Mouse (Mus musculus) c-Kit-positive CD71-positive TER-119-negative erythroid progenitor cells, embryonic 14.5 days (primary cell): ENCODE measurements around the gene Runx2.

ENCODE experiments used
- DNase-seq: peaks from one replicate; pipeline ENCODE4 v3.0.0-alpha.2; 2013; ENCODE audit warnings: low read depth

The Runx2 gene

DNA sequence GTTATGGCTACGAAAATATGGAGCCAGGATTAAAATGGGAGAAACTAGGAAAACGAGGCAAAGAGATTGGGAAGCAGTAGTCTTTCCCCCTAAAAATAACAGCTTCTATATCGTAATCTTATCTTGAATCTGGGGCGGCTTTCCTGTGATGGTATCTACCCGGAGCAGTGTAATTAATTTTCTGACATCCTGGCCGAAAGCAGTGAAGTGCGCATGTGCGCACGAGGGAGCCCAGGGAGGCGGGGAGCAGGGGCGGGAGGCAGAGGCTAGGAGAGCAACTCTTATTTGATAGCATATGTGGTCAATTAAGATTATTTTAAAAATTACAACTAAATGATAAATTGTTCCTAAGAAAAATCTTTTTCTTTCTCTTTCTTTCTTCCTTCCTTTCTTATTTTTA is 195.9 kb downstream of the Runx2 start:
- no peak for DNase-seq

DNA sequence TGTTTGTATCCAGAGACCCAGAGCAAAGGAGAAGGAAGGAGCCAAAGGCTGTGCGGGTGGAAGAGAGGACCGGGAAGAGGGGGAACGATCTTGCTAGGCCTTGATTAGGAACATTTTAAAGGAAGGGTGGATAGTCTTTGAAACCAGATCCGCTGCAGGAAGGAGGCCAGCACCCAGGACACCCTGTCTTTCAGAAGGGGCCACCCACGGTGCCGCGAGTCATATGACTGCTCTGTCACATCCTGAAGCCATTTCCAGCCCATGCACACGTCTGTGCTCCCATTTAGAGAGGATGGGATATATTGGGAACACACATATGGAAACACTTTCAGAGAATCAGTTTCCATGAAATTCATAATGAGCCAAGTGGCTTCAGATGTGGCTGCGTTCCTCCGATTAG is 196.4 kb downstream of the Runx2 start:
- no peak for DNase-seq

DNA sequence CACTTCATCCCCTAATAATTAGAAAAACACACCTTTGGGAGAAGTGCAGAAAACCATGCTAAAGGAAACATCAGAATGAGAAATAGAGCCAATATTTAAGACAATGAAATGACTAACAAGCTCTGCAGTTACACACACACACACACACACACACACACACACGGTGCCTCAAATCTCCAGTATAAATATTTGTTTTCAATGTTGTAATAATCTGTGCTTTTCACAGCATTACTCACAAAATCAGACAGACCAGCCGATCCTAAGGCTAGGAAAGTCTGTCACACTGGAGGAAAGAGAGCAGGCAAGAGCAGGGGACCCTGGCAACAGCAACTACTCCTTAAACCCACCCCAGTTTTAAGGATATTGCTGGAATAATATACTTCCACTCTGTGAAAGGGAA is 196.9 kb downstream of the Runx2 start:
- no peak for DNase-seq

DNA sequence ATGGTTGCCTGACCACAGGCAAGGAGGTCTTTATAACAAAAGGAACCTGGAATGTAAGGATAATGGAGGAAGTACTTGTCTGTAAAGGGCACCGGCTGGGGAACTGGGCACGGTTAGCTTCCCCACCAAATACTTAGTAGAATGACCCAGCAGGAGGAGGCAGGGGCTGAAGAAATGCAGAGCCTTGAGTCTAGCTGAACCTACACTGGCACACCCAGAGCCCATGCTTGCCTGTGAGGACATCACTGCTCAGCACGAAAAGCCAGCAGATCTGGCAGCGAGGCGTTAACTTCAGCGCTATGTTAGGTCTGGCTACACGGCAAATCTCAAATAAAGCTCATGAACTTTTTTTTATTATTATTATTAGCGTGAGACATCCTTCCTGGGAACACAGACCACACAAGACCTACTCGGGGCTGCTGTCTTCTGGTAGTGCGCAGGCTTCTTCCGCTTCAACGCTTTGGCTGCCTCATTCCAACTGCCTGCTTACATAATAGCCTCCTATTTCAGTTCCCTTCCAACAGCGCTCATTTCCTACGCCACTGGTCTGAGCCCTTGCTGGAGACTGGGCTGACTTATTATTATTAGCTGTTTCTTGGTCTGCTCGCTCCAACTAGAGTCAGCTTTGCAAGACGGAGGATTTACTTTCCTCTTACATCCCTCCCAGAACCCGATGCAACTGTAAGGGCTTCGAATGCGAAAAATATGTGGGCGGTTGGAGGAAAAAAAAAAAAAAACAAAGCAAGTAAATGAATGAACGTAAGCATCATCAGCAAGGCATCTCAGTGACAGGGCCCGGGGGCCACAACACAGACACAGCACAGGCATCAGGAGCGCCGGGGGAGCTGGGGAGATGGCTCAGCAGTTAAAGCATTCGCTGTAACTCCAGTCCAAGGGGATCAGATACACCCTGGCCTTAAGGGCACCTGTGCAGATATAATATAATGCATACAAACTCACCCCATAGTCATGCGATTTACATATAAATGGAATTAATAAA is 200.6 kb downstream of the Runx2 start:
- no peak for DNase-seq

DNA sequence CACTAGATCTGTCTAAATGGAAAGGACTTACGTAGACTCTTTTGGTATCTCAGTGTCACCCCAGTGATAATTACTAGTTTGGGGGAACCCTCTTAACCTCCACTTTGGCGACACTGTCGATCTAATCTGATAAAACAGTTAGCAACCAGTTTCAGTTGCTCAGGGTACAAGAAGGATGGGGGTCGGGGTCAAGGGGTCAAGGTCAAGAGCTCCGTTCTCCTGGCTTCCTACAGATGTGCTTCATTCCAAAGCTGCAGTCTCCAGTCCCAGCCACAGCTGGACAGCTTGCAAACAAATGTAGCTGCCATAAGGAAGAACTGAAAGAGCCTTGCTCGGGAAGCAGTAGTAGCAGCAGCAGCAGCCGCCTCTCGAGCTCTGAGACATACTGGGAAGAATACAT is 202.0 kb downstream of the Runx2 start:
- DNase-seq = no peak

DNA sequence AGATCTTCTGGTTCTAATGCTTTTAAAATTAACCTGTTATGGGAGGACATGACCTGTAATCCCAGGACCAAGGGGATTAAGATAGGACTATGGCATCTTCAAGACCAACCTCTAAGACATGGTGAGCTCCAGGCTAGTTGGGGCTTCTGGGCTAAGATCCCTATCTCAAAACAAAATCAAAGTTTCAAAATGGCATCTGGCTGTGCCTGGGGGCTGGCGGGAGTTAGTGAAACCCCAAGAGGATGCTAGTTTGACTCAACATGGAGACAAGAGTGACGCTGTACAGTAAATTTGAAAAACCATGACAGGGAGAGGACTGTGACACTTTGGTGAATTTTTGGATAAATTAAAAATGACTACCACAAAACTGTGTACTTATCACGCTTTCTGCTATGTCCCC is 202.6 kb downstream of the Runx2 start:
- no peak for DNase-seq

DNA sequence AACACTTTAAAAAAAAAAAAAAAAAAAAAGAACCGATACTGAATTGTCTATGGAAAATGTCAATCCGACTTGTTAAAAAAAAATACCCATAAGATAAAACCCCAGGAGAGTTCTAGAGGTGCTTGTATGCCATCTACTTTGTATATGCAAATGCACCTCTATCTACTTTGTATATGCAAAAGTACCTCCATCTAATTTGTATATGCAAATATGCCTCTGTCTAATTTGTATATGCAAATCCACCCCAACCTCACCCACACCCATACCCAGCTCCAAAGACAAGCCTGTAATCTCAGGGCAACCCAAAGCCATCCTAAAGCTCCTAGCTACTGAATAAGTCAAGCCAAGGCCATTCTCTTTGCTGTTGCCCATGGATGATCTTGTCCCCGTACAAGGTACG is 203.1 kb downstream of the Runx2 start:
- DNase-seq = no peak

DNA sequence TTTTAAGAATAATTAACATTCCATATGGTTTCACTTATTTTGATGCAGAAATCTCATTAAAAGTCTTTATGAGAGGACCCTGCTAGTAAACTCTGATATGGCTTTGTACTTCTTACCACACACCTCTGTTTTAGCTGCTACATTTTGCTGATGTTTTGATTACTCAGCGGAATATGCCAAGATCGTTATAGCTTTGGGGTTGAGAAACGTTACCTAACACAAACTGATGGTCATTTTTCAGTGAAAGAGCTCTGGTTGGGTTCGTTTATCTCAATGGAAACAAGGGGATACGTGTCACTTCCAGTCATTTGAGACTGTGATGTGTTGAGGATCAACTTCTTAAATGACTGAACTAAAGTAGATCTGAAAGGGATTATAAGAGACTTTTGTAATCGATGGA is 203.8 kb downstream of the Runx2 start:
- no peak for DNase-seq

DNA sequence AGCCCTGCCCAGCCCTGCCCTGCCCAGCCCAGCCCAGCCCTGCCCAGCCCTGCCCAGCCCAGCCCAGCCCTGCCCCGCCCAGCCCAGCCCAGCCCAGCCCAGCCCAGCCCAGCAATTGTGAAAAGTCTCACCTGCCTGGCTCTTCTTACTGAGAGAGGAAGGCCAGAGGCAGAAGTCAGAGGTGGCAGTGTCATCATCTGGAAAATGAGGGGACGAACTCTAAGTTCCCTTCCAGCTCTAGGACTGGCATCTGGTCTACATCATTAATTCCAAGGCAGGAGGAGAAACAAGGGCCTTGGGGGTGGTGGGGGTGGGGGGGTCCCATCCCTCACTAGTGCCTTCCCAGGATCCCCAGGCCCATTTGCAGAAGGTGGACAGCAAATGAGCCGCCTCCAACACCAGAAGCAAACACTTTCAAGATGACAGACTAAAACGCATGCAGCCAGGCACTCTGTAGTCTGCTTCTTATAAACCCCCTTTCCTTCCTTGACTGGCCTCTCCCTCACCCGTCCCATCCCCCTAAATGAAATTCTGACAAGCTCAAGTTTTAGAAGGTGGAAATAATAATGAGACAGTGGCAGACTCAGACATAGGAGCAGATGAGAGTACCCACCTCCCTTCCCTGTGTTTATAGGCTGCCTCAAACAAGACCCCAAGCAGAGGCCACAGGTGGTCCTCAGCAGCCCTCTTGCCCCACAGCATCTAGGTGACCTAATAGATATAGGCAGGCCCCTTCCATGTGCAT is 204.5 kb downstream of the Runx2 start:
- DNase-seq = no peak

DNA sequence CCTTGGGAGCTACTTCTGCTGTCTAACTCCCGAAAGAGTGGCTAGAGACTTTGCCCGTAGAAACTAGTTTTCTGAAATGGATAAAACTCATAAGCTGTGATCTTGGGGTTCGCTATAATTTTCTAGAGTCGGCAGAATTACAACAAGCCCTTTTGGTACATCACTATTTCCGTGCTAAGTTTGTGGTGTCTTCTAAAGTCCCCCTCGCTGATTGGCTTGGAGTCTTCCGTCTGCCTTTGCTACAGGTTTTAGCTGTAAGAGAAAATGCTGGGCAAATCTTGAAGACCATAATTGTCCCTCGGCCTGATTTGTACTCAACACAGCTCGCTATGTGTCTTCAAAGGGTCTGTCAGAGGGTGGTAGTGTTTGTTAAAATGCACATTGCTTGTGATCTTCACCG is 205.2 kb downstream of the Runx2 start:
- no peak for DNase-seq

DNA sequence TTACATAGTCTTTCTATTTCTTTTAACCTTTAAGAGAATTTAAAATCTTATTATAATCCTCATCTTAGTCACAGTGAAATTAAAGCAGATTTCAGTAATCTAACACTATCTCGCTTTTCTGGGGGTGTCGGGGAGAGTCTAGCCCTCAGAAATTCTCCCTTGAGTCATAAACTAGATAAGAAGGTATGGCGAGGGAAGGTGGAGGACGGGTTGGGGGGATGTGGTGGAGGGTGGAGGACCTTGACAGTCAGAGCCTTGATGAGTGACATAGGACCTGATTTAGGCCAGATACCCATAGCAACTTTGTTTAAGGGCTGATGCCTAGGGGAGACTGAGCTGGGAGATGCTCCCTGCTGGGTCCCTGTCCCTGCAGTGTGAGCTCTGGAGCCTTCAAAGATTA is 205.7 kb downstream of the Runx2 start:
- no peak for DNase-seq

DNA sequence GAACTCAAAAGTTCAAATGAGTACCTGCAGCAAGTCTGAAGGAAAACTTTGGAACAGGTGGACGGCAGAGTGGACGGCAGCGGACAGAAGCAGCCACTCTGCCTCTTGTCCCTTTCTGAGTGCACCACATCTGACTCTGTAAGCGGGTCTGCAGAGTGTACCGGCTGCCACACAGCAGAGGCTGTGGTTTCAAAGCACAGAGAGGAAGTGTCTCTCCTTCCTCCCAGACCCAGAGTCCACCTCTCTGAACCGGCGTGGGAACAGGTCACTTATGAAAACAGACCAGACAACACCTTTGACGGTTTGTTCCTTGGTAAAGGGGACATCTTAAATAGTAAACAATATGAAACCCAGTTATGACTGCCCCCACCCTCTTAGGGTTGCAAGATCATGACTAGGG is 207.2 kb downstream of the Runx2 start:
- no peak for DNase-seq

DNA sequence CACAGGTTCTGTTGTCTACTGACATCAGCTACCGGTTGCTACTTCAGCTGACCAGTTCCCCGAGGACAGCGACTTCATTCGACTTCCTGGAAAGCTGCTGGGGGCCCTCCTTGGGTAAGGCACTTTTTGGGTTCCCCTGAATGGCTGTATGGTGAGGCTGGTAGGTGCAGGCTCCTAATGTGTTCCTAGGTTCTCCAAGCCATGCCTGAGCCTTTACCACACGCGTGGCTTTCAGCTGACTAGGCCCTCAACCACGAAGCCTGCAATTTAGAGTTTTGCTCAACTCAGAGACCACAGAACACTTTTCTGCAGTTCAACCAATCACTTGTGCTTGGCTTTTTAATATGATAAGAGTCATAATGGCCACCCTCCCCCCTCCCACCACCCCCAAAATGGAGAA is 208.4 kb downstream of the Runx2 start:
- DNase-seq = no peak

DNA sequence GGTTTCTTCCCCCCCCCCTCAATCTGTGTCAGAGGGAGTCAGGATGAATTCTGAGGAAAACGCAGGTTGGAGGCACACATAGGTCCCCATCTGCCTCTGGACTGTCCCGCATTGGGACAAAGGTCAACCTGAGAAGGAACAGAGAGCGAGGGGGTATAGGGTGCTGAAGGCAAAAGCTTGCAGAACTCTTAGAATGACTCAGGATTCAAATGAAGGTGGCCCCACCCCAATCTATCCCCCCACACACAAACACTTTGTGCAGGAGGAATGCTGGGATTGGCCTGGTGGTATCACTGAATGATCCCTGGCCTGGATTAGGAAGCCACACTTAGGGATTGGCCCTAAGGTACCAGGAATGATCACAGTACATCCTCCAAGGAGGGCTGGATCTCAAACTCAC is 208.8 kb downstream of the Runx2 start:
- no peak for DNase-seq

DNA sequence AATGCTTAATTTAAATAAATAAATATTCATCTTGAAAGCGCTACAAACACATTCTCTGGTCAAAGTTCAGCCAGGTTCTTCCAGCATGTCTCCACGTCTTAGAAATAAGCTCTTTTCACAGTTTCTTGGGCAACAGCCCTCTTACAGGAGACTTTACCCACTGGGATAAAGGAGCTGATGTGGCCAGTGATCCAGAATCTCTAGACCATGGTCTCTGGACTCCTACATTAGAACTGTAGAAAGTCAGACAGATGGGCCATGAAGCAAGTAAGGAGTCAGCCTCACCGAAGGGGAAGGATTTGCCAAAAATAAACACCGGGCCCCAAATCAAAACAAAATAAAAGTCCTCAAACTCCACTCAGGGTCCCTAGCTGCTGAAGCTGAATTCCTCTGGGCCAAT is 211.4 kb downstream of the Runx2 start:
- DNase-seq = no peak

DNA sequence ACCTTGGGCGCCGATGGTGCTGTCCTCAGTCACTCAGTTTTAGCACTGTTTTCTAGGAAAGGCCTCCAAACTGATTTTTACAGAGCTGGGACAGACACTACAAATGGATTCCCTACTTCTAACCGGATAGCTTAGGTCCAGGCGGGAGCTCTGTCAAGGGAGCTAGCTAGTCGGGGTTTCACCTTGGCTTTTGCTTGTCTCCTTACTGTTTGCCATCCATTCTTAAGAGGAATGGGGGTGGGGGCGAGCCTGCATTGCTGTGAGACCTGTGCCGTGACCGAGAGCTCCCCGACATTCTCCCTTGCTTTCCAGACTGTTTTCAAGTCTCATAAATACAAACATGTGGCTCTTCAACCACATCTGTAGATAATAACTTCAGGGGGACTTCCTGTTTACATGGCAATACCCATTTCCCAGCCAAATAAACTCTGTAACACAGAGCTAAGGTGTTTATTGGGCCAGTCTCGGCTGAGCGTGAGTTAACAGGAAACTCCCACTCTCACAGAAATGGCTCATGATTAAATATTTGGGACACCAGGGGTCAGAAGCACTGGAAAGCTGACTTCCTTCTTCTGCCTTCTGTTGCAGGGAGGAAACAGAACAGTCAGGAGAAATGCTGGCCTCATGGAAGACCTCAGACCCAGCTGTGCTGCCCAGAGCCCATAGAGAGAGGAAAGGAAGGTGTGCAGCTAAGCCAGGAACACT is 213.1 kb downstream of the Runx2 start:
- DNase-seq = no peak

DNA sequence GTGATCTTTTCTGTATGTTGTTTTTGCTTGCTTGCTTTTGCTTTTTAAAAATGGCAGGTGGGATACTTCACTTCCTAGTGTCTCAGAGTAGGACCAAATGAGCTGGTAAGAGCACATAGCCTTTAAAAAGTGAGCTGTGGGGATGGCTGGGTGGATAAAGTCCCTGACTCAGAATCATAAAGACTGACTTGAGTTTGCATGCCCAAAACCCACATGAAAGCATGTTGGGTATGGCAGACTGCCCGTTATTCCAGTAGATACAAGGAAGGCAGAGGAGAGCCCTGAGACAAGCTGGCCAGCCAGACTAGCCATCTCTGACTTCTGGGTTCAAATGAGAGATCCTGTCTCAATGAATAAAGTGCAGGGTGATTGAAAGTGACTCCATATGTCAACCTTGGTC is 214.7 kb downstream of the Runx2 start:
- DNase-seq = no peak

DNA sequence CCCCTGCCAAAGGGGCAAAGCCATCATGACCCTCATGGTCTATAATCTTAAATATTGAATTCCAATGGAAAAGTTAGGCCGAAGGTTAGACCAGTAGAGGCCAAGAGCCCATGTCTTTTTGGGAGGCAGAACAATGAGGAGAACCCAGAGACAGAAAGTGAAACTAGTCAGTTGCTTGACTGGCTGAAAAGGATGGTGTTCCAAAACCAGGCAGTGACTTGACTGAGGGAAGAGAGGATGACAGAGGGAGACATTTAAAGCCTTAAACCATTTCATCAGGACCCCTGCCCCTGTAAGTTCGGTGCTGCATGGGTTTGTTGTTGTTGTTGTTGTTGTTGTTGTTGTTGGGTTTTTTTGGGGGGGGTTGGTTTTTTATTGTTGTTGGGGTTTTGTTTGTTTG is 215.5 kb downstream of the Runx2 start:
- DNase-seq = no peak

DNA sequence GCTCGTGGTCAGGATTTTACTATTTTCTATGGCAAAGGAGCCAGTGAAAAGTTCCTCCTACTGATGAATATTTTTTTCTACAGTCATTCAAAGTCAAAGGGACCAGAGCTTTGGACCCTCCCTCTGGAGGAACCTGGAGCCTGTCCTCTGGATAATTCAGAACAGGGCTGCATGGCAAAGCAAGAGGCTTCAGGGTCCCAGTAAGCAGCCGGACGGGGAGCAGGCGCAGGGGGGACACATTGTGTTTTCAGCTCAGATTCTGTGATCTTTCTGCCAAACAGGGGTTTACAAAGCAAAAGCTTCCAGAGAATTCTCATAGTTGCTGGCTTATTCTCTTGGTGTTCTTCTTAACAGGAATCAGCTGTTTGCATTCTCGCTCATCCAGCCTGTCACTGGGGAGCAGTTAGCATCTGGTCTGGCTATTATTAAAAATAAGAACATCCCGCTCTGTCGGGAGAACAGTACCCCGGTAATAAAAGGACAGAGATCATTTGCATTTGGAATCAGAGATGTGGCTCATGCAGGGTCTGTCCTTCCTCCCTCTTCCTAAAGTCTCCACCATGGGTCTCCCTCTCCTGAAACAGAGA is 216.6 kb downstream of the Runx2 start:
- DNase-seq = no peak

DNA sequence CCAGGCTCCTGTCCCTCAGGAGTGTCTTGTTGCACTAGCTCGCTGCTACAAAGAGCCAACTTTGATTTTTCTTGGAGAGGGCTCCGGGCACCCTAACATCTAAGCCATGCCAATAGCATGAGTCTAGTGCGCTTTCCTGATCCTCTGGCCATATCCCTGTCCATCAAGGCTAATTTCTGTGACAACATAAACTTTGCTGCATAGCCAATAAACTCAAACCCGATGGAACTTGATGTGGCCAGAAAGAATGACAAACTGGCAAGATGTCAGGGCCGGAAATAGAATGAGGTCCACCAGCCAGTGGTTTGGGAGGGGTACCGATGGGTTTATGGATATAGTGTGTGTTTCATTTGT is 221.9 kb downstream of the Runx2 start:
- DNase-seq = no peak

DNA sequence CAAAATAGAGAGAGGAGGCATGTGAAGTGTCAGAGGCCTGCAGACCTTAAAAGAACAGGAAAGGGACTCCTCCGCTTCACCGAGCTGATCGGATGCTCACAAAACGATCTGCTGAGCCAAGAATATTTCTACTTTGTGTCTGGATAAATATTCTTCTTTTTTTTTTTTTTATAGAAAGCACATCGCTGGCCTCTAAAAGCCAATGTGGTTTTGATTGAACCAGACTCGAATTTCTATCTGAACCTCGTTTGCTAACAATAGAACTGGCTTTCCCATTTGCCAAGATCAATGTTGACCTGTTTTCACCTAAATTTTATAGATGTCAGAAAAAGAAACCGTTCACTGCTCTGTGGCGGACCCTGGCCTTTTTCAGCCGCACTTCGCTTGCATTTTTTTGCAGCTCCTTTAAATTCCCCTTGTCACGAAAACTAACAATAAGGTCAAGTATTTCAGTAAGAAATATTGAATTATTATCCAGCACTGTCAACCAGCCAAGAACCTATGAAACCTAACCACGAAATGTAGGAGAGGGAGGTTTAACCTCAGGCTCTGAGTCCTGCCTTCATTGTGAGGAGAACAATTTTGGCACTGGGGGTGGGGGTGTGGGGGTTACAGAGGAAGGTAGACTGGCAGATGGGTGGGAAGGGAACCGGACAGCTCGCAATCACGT is 222.4 kb downstream of the Runx2 start:
- no peak for DNase-seq

DNA sequence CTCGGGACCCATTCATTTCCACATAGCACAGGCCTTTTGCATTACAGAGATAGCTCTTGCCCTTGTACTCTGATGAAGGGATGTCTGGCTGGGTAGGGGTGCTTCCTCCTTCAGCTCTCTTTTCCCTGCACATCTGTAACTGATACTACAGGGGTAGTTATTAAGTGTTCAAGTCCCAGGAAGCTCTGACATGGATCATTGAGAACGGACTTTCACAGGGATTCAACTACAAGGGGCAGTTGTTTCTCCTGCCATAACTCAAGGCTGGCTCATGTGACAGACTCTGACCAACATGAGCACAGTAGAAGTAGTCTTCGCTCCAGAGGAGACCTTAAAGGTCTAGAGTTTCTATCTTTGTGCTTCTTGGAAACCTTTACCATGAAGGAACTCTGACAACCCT is 226.1 kb downstream of the Runx2 start:
- DNase-seq = no peak
